Mouse (Mus musculus) spleen, postnatal 14 days (tissue): ENCODE measurements around the gene Nisch.

ENCODE experiments used
- DNase-seq, 2 experiments: peaks; one replicate each; pipeline ENCODE4 v3.0.0; 2021 to 2022; ENCODE audit warnings: low spot score in 2 of 2

The Nisch gene

DNA sequence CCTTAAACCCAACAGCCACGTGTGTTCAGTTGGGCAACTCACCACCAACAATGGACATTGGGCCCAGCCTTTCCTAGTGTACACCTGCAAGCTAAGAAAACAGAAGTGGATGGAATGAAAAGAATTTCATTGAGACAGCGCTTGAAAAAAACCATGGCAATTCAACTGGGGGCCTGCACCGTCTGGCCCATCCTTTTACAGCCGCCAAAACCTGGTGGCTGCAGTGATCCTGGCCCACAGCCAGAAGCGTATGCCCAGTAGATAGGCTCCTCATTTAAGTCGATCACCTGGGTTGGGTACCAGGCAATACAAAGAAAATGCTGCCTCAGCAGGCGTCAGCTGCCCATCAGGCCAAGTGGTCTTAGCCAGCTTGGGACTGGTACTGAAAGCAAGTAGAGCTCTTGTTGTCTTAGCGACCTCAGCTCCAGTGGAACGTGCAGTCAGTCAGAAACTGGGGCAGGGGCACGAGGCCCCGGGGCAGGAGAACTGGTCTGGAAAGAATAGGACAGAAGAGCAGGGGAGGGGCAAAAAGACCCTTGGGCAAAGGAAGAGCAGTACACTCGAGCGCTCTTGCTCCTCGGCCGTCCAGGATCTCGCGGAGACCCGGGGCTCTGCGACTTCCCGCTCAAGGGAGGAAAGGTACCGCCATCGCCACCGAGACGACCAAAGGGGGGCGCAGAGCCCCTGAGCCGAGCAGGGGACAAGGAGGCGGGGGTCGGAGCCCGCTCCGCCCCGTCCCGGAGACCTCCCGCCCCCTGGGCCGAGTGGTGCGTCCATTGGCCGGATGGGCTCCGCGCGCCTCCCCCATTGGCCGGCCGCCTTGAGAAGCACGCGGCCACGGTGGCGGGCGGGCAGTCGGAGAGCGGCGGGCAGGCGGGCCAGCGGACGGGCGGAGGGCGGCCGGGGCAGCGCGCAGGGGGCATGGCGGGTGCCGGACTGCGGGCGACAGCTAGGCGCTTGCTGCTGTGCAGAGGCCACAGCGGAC, 86.2 kb downstream of the Nisch start, which contains the start of gene Nt5dc2:
Gene Nt5dc2, plus strand, starts transcription at position 818 of the 985 bp plus-strand sequence.
- peak; percentile 72 to 76 for DNase-seq

DNA sequence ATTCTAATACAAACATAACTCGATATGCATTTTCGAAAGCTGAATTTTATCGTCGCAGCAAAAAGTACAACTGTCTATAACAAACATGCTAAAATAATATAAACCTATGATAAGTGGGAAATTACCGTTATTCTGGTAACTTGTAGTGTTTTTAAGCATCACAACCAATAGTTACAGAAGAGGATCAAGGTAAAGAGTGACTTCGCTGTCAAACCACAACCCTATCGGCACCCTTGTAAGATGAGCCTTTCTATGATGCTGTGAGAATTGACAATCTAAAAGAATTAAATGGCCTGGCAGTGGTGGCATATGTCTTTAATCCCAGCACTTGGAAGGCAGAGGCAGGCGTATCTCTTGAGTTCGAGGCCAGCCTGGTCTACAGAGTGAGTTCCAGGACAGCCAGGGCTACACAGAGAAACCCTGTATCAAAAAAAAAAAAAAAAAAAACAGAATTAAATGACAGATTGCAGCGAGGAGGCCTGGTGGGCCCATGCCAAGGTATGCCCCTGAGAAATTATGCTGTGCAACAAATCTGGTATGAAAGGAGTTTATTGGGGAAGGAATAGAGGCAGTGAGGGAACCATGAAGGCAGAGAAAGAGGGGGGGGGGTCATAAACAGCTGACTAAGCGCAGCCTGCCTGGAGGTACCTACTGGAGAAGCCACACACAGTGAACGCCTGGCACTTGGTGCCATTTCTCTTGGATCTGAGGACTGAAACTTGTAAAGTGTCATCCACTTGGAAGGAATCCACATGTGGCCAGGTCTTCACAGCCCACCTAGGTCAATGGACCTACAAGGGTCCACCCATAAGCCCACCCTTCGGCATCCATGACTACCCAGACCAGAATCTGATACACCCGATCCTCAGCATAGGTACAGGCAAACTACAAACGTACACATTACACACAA, 87.2 kb downstream of the Nisch start:
- DNase-seq: no peak

GRCm38 (mm10) chr14:31128826-31129219, 87.9 kb downstream of the Nisch start, which contains the start of gene Smim4:
Gene Smim4 (minus strand): TSS chr14:31128956.
- DNase-seq: peak; percentile 92

GRCm38 (mm10) chr14:31128101-31128825, 88.5 kb downstream of the Nisch start:
- peak; percentile 16 to 32 for DNase-seq

DNA sequence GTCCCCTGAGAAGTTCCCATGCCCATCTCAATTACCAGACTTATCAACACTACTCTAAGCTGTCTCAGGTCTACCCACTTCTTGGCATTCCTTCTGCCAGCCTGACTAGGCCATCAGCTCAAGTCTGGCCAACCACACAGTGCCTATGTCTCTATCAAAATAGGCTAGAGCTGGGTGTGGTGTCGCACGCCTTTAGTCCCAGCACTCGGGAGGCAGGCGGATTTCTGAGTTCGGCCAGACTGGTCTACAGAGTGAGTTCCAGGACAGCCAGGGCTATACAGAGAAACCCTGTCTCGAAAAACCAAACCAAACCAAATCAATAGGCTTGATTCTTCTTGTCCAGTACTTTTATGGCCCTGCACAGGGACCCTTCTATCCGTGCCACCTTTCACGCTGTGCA, 89.9 kb downstream of the Nisch start:
- DNase-seq: no peak

DNA sequence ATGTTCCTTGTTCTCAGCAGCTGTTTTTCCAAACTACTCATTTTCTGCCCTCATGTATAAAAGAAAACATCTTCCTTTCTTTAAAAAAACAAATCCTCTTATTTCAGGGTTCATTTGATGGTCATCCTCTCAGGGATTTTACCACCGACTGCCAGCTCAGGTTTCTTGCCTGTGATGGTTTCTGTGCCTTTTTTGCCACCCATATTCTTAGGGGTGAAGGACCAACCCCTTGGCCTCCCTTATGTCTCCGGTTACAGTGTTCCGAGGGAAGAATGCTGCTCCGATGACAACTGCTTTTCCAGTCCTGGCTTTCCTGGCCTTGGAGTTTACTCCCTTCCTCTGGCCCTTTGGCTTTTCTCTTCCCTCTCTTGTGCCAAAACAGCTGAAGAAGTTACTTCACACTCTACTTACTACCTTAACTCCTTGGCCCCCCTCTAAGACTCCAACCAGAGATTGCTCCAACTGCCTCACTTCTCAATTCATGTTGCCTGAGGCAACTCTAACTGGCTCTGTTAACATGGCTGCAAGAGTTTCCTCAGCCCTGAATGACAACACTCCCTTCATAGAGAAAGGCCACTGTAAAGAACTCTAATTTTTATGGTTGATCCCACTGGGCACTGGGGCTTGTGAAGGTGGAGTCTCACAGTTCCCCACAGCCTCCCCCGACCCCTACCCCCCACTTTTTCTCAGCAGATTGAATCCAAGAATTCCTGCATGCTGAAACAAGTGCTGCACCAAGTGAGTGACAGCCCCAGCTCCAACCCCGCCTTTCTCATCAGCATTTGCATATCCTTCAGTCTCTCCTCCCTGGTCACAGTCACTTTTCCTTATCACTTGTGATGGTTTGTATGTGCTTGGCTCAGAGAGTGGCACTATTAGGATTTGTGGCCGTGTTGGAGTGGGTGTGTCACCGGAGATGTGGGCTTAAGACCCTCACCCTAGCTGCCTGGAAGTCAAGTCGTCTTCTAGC, 91.4 kb downstream of the Nisch start:
- no peak for DNase-seq
